Mouse (Mus musculus): ENCODE data around the gene Uri1. TPM values are rescaled to one million over a fixed set of nuclear protein-coding genes. Genes with fewer than 3 reads are reported as not detected.

The Uri1 gene
- polyA plus RNA-seq, 1 experiment from 2014 or later = 26.1 TPM

GRCm38 (mm10) chr7:38031183-38031582 lies 7.8 kb upstream of the Uri1 start:
- Histone ChIP-seq H3K4me3 (no peak overlapping the region), H3K9ac (no peak overlapping the region), H3K36me3 (no peaks in the 10 kb centered on the region), H3K4me1 (peaks cover 12% of the 10 kb centered on the region; the same call in 1 of the 2 replicates), H3K4me2 (no peak overlapping the region), H3K27me3 (replicated peaks) (no peaks in the 10 kb centered on the region), H3K9me3 (replicated peaks) (no peaks in the 10 kb centered on the region), H3K27ac (no peak overlapping the region)
- 64% methylated on average over 4 of the region's 4 CpGs for WGBS (ENCODE audit: insufficient replicate concordance)
- ATAC-seq = no peak

- WGBS (ENCODE audit: insufficient replicate concordance) = 12% methylated on average over 6 of the region's 6 CpGs
- no peaks in the 10 kb centered on the region for H3K36me3 ChIP-seq
- ATAC-seq = no peak
- no peak overlapping the region for H3K4me3 ChIP-seq
- H3K27ac ChIP-seq = no peak overlapping the region
- H3K4me1 ChIP-seq = peaks cover 12% of the 10 kb centered on the region; the same call in 1 of the 2 replicates
- no peaks in the 10 kb centered on the region for H3K27me3 ChIP-seq (replicated peaks)
- H3K9me3 ChIP-seq (replicated peaks) = no peaks in the 10 kb centered on the region
- H3K4me2 ChIP-seq = no peak overlapping the region
- no peak overlapping the region for H3K9ac ChIP-seq
Measured at GRCm38 (mm10) chr7:38030606-38031005, 7.3 kb upstream of the Uri1 start.

GRCm38 (mm10) chr7:38029986-38030385 lies 6.6 kb upstream of the Uri1 start:
- WGBS (ENCODE audit: insufficient replicate concordance) = 9% methylated on average over 2 of the region's 2 CpGs
- H3K4me3 ChIP-seq = no peak overlapping the region
- H3K36me3 ChIP-seq = no peaks in the 10 kb centered on the region
- no peaks in the 10 kb centered on the region for H3K27me3 ChIP-seq (replicated peaks)
- H3K9me3 ChIP-seq (replicated peaks) = no peaks in the 10 kb centered on the region
- H3K9ac ChIP-seq = no peak overlapping the region
- H3K27ac ChIP-seq = no peak overlapping the region
- peaks cover 12% of the 10 kb centered on the region; the same call in 1 of the 2 replicates for H3K4me1 ChIP-seq
- ATAC-seq = peak; percentile 32; the same call in 1 of the 2 replicates
- no peak overlapping the region for H3K4me2 ChIP-seq

GRCm38 (mm10) chr7:38029083-38029482 lies 5.7 kb upstream of the Uri1 start:
- H3K36me3 ChIP-seq = no peaks in the 10 kb centered on the region

GRCm38 (mm10) chr7:38027940-38028600 lies 4.7 kb upstream of the Uri1 start:
- Histone ChIP-seq H3K9me3 (replicated peaks) (no peaks in the 10 kb centered on the region), H3K4me2 (no peak overlapping the region), H3K4me3 (no peak overlapping the region), H3K27ac (no peak overlapping the region), H3K4me1 (peaks cover 12% of the 10 kb centered on the region; the same call in 1 of the 2 replicates), H3K27me3 (replicated peaks) (no peaks in the 10 kb centered on the region), H3K9ac (no peak overlapping the region), H3K36me3 (no peaks in the 10 kb centered on the region)
- WGBS (ENCODE audit: insufficient replicate concordance) = 77% methylated on average over 7 of the region's 7 CpGs
- no peak for ATAC-seq

More at GRCm38 (mm10) chr7:38029083-38029482, 5.7 kb upstream of the Uri1 start:
- Histone ChIP-seq H3K9me3 (replicated peaks) (no peaks in the 10 kb centered on the region), H3K27me3 (replicated peaks) (no peaks in the 10 kb centered on the region), H3K27ac (no peak overlapping the region), H3K4me3 (no peak overlapping the region), H3K4me1 (peaks cover 12% of the 10 kb centered on the region; the same call in 1 of the 2 replicates), H3K4me2 (no peak overlapping the region), H3K9ac (no peak overlapping the region)
- ATAC-seq = no peak
- 35% methylated on average over 5 of the region's 5 CpGs for WGBS (ENCODE audit: insufficient replicate concordance)

GRCm38 (mm10) chr7:38024839-38025238 lies 1.5 kb upstream of the Uri1 start:
- H3K4me3 ChIP-seq = no peak overlapping the region
- H3K27ac ChIP-seq = no peak overlapping the region
- no peak overlapping the region for H3K9ac ChIP-seq
- WGBS (ENCODE audit: insufficient replicate concordance) = 39% methylated on average over 4 of the region's 4 CpGs
- peaks cover 2% of the 10 kb centered on the region for H3K4me1 ChIP-seq
- ATAC-seq = no peak
- H3K4me2 ChIP-seq = no peak overlapping the region
- H3K36me3 ChIP-seq = no peaks in the 10 kb centered on the region
- H3K27me3 ChIP-seq (replicated peaks) = no peaks in the 10 kb centered on the region
- no peaks in the 10 kb centered on the region for H3K9me3 ChIP-seq (replicated peaks)

- H3K9ac ChIP-seq = peak overlapping the region; percentile 86
- H3K27ac ChIP-seq = no peak overlapping the region; the same call in 1 of the 2 replicates
- peak overlapping the region; percentile 82 for H3K4me3 ChIP-seq
- 28% methylated on average over 2 of the region's 2 CpGs for WGBS (ENCODE audit: insufficient replicate concordance)
- H3K4me2 ChIP-seq = peak overlapping the region; percentile 89
- ATAC-seq = no peak
- no peaks in the 10 kb centered on the region for H3K9me3 ChIP-seq (replicated peaks)
- no peaks in the 10 kb centered on the region for H3K36me3 ChIP-seq
- peaks cover 24% of the 10 kb centered on the region for H3K4me1 ChIP-seq
- H3K27me3 ChIP-seq (replicated peaks) = no peaks in the 10 kb centered on the region
Measured at GRCm38 (mm10) chr7:38019770-38020169, 3.6 kb downstream of the Uri1 start.

GRCm38 (mm10) chr7:38019369-38019749 lies 4.0 kb downstream of the Uri1 start:
- peaks cover 24% of the 10 kb centered on the region for H3K4me1 ChIP-seq
- H3K9me3 ChIP-seq (replicated peaks) = no peaks in the 10 kb centered on the region
- peak overlapping the region; percentile 83 for H3K27ac ChIP-seq
- peak overlapping the region; percentile 86 for H3K9ac ChIP-seq
- WGBS (ENCODE audit: insufficient replicate concordance) = 8% methylated on average over 49 of the region's 49 CpGs
- peak overlapping the region; percentile 82 for H3K4me3 ChIP-seq
- ATAC-seq = peak; percentile 90
- H3K27me3 ChIP-seq (replicated peaks) = no peaks in the 10 kb centered on the region
- H3K36me3 ChIP-seq = no peaks in the 10 kb centered on the region
- peak overlapping the region; percentile 89 for H3K4me2 ChIP-seq

GRCm38 (mm10) chr7:38018416-38019368 lies 4.7 kb downstream of the Uri1 start:
- under 1% methylated on average over 67 of the region's 67 CpGs for whole genome bisulfite sequencing (ENCODE audit: insufficient replicate concordance)

GRCm38 (mm10) chr7:38015356-38015755 lies 8.0 kb downstream of the Uri1 start:
- Histone ChIP-seq H3K4me1 (peaks cover 31% of the 10 kb centered on the region), H3K9ac (no peak overlapping the region), H3K36me3 (no peaks in the 10 kb centered on the region), H3K4me2 (no peak overlapping the region), H3K4me3 (no peak overlapping the region), H3K27ac (no peak overlapping the region), H3K9me3 (replicated peaks) (no peaks in the 10 kb centered on the region), H3K27me3 (replicated peaks) (no peaks in the 10 kb centered on the region)
- 68% methylated on average over 5 of the region's 5 CpGs for WGBS (ENCODE audit: insufficient replicate concordance)
- ATAC-seq = no peak

More at GRCm38 (mm10) chr7:38018416-38019368, 4.7 kb downstream of the Uri1 start:
- Histone ChIP-seq H3K4me1 (peaks cover 27% of the 10 kb centered on the region), H3K36me3 (no peaks in the 10 kb centered on the region), H3K4me3 (peak overlapping the region; percentile 82), H3K27ac (peak overlapping the region; percentile 83), H3K9ac (peak overlapping the region; percentile 86), H3K27me3 (replicated peaks) (no peaks in the 10 kb centered on the region), H3K9me3 (replicated peaks) (no peaks in the 10 kb centered on the region), H3K4me2 (peak overlapping the region; percentile 89)
- peak; percentile 78 for ATAC-seq

- 61% methylated on average over 3 of the region's 3 CpGs for WGBS (ENCODE audit: insufficient replicate concordance)
- H3K4me2 ChIP-seq = no peak overlapping the region
Measured at GRCm38 (mm10) chr7:38013946-38014345, 9.4 kb downstream of the Uri1 start.

GRCm38 (mm10) chr7:38012811-38013210 lies 10.5 kb downstream of the Uri1 start:
- Histone ChIP-seq H3K9ac (no peak overlapping the region), H3K27ac (no peak overlapping the region), H3K4me1 (peaks cover 25% of the 10 kb centered on the region), H3K4me3 (no peak overlapping the region), H3K36me3 (no peaks in the 10 kb centered on the region), H3K4me2 (no peak overlapping the region), H3K27me3 (replicated peaks) (no peaks in the 10 kb centered on the region), H3K9me3 (replicated peaks) (no peaks in the 10 kb centered on the region)
- WGBS (ENCODE audit: insufficient replicate concordance) = 85% methylated on average over 4 of the region's 4 CpGs
- no peak for ATAC-seq

More at GRCm38 (mm10) chr7:38013946-38014345, 9.4 kb downstream of the Uri1 start:
- no peaks in the 10 kb centered on the region for H3K36me3 ChIP-seq
- H3K27ac ChIP-seq = no peak overlapping the region
- H3K27me3 ChIP-seq (replicated peaks) = no peaks in the 10 kb centered on the region
- no peaks in the 10 kb centered on the region for H3K9me3 ChIP-seq (replicated peaks)
- H3K9ac ChIP-seq = no peak overlapping the region
- peaks cover 28% of the 10 kb centered on the region for H3K4me1 ChIP-seq
- ATAC-seq = no peak
- H3K4me3 ChIP-seq = no peak overlapping the region
